Mouse (Mus musculus) forebrain, embryonic 12.5 days (tissue): ENCODE measurements around the gene Tmem234. TPM values are rescaled to one million over a fixed set of nuclear protein-coding genes. Genes with fewer than 3 reads are reported as not detected.
A peak's percentile ranks its signal among the peaks of the same experiment; 100 is the strongest.

Source experiments
- ATAC-seq: fragments of 200-750 bp; cut with Nextera tagmentation; 2 replicates; pipeline ENCODE4 v1.8.0; 2017; ENCODE audit warnings: moderate TSS enrichment; ENCODE audit not compliant: low FRiP score
- H3K27ac ChIP-seq: fragments of 300-500 bp; sonication (generic); 2 replicates; pipeline ENCODE4 v1.5.1; 2016; ENCODE audit warnings: mild to moderate bottlenecking
- H3K27me3 ChIP-seq: fragments of 300-500 bp; sonication (generic); 2 replicates; pipeline ENCODE4 v1.6.1; 2016; ENCODE audit warnings: mild to moderate bottlenecking
- H3K36me3 ChIP-seq: fragments of 300-500 bp; sonication (generic); replicated peaks from 2 replicates; pipeline ENCODE4 v1.6.1; 2016; ENCODE audit warnings: mild to moderate bottlenecking
- H3K4me1 ChIP-seq: fragments of 300-500 bp; sonication (generic); 2 replicates; pipeline ENCODE4 v1.6.1; 2016
- H3K4me2 ChIP-seq: fragments of 300-500 bp; sonication (generic); 2 replicates; pipeline ENCODE4 v1.6.1; 2016; ENCODE audit warnings: mild to moderate bottlenecking, moderate library complexity
- H3K4me3 ChIP-seq: fragments of 300-500 bp; sonication (generic); replicated peaks from 2 replicates; pipeline ENCODE4 v1.5.1; 2016; ENCODE audit warnings: mild to moderate bottlenecking
- H3K9ac ChIP-seq: fragments of 300-500 bp; sonication (generic); 2 replicates; pipeline ENCODE4 v1.6.1; 2016; ENCODE audit warnings: mild to moderate bottlenecking
- H3K9me3 ChIP-seq: fragments of 300-500 bp; sonication (generic); 2 replicates; pipeline ENCODE4 v1.6.1; 2016
- WGBS: fragments of 180-500 bp; shearing (Covaris S2); methylation state at CpG from one replicate; pipeline ENCODE4 v1.1.7; 2016; 5-methylcytosine and 5-hydroxymethylcytosine counted together
- microRNA-seq: library from miRNA; unstranded; fragments of <30 nt; microRNA quantifications from one replicate; pipeline ENCODE4, GENCODE M21; 2017
- polyA plus RNA-seq: library from polyadenylated mRNA; unstranded; fragments of >200 nt; fragmentation: Nextera tagmentation; extraction: Ambion mirVana; gene quantifications from 2 replicates; pipeline ENCODE4 v1.2.1, GENCODE M21; 2016

Tmem234 gene
- polyA plus RNA-seq, 1 experiment from 2014 or later = 163 TPM

DNA sequence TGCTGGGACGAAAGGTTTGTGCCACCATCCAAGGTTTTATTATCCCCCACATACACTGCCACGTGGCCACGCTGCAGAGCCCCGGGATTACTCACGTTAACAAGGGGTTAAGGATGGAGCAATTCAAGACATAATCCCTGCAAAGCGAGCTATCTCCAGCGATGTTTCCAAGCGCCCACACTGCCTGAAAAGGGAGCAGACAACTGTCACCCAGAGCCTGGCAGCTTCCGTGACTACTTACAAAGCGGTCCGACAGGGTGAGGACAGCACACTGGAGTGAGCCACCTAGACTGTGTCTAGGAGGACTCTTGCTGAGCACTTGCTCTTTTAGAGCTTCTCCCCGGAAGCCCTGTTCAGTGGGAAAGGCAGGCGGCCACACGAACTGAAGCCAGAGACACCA, 54.3 kb downstream of the Tmem234 start:
- Histone ChIP-seq H3K27ac (no peak overlapping the region), H3K4me1 (no peaks in the 10 kb centered on the region), H3K9ac (no peak overlapping the region), H3K36me3 (peaks cover 87% of the 10 kb centered on the region), H3K27me3 (no peaks in the 10 kb centered on the region), H3K9me3 (no peaks in the 10 kb centered on the region), H3K4me3 (no peak overlapping the region), H3K4me2 (no peak overlapping the region)
- no peak for ATAC-seq
- 90% methylated on average over 14 of the region's 14 CpGs for WGBS

DNA sequence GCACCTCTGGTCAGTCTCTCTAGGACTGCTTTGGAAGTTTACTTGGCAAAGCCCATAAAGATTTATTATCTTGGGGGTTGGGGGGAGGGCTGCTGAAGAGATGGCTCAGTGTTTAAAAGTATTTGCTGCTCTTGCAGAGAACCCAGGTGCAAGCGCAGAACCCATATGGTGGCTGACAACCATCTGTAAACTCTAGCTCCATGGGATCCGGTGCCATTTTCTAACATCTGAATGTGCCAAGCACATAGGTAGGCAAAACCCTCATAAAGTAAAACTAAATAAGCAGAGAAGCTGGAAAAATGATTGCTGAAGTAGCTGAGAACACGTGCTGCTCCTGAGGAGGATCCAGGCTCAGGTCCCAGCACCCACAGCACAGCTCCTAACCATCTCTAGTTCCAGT, 61.1 kb downstream of the Tmem234 start:
- H3K36me3 ChIP-seq = peaks cover 54% of the 10 kb centered on the region

DNA sequence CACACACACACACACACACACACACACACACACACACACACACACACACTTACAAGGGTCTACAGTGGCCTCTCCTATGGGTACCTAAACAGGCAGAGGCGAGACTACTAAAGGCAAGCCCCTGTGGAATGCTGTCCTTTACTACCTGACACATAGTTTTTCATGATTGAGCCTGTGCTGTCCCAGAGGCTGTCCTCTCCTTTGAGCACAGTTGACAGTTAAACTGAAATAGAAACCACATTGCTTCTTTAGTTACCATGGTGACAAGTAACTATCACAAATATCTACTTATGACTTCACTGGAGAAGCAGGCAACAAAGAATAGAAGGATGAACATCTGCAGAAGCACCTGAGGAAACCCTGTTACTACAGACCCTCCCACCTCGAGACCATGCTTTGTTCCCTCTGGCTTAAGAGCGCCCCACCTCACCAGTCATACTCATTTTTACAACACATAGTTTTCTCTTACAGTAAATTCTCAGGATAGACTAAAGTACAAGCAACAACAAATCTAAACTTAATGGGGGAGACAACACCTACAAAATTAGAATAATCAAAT, 61.9 kb downstream of the Tmem234 start:
- 89% methylated on average over 3 of the region's 3 CpGs for WGBS
- no peak for ATAC-seq
- Histone ChIP-seq H3K4me1 (no peaks in the 10 kb centered on the region), H3K9ac (no peak overlapping the region), H3K9me3 (no peaks in the 10 kb centered on the region), H3K27me3 (no peaks in the 10 kb centered on the region), H3K36me3 (peaks cover 50% of the 10 kb centered on the region), H3K27ac (no peak overlapping the region), H3K4me3 (no peak overlapping the region), H3K4me2 (no peak overlapping the region)

More for the DNA sequence above, 61.1 kb downstream of the Tmem234 start:
- no peak overlapping the region for H3K9ac ChIP-seq
- H3K9me3 ChIP-seq = no peaks in the 10 kb centered on the region
- no peak for ATAC-seq
- no peak overlapping the region for H3K4me2 ChIP-seq
- 92% methylated on average over 3 of the region's 3 CpGs for WGBS
- no peak overlapping the region for H3K27ac ChIP-seq
- no peaks in the 10 kb centered on the region for H3K4me1 ChIP-seq
- H3K4me3 ChIP-seq = no peak overlapping the region
- H3K27me3 ChIP-seq = no peaks in the 10 kb centered on the region

DNA sequence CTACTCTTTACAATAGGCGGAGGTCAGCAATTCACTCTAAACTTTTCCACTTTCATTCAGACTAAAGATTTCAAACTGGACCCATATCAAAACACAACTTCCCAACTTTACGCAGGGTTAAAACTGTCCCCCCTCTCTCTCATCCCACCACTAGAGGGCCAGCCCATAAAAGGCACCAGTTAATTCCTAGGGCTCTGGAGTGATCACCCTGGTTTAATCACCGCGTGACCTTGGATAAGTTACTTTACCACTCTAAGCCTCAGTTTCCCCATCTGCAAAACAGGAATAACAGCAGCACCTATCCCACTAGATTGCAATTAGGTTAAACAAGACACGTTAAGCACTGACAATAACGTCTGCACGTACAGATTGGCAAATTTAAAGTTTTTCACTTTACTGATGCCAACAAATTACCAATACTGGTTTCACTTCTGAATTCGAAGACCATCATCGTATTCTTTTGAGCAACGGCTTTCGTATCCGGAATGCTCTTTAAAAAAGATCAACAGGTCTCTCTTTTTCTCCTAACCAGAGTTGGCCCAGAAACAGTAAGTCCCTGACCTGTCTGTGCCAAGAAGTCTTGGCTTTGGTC, 71.1 kb downstream of the Tmem234 start:
- peak overlapping the region; percentile 95; the same call in 1 of the 2 replicates for H3K27ac ChIP-seq
- peak overlapping the region; percentile 100 for H3K4me3 ChIP-seq
- ATAC-seq = no peak
- H3K36me3 ChIP-seq = peaks cover 25% of the 10 kb centered on the region
- H3K4me1 ChIP-seq = peaks cover 15% of the 10 kb centered on the region
- peak overlapping the region; percentile 88 for H3K4me2 ChIP-seq
- no peaks in the 10 kb centered on the region for H3K27me3 ChIP-seq
- H3K9me3 ChIP-seq = no peaks in the 10 kb centered on the region
- H3K9ac ChIP-seq = peak overlapping the region; percentile 96
- WGBS = 9% methylated on average over 12 of the region's 12 CpGs

DNA sequence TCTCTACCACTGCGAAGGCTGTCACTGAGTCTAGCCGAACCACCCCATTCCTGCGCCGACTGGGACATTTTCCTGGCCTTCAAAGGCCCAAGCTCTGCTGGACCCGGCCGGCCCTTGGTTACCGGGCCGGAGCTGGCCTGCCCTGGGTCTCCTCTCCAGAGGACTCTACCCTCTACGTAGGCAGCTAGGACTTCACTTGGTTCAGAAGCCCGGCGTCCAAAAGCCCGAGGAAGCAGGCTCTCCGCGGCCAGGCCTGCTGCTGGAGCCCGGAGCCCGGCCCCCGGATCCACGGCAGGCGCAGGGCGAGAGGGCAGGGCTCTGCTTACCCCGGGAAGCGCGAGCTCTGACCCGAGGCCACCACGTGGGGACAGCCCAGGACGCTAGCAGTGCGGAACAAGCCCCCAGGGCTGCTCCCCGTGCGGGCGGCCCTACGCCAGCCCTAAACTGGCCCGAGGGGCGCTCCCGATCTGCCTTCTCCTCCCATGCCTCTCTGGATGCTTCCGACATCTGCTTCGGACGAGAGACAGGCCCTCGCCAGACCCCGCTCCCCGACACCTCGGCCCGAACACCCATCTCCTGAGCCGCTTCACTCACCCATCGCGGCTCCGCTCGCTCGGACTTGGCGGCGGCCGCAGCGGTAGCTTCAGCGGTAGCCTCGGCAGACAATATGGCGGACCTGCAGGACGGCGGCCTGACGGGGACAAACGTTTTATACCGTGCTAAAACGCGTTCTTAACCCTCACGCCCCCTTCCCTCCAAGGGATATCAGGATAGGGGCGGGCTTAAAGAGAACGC, 71.8 kb downstream of the Tmem234 start, which contains the start of gene Kpna6:
Gene Kpna6 (minus strand): TSS at position 685 of the 795 bp plus-strand sequence.
- H3K9me3 ChIP-seq = no peaks in the 10 kb centered on the region
- peaks cover 15% of the 10 kb centered on the region for H3K4me1 ChIP-seq
- WGBS = under 1% methylated on average over 57 of the region's 65 CpGs
- peak within 1 kb of the TSS; percentile 95 for H3K27ac ChIP-seq
- peak within 1 kb of the TSS; percentile 100 for H3K4me3 ChIP-seq
- H3K4me2 ChIP-seq = peak within 1 kb of the TSS; percentile 88
- H3K9ac ChIP-seq = peak within 1 kb of the TSS; percentile 96
- H3K36me3 ChIP-seq = peaks cover 28% of the 10 kb centered on the region
- peak; percentile 91 for ATAC-seq
- no peaks in the 10 kb centered on the region for H3K27me3 ChIP-seq

DNA sequence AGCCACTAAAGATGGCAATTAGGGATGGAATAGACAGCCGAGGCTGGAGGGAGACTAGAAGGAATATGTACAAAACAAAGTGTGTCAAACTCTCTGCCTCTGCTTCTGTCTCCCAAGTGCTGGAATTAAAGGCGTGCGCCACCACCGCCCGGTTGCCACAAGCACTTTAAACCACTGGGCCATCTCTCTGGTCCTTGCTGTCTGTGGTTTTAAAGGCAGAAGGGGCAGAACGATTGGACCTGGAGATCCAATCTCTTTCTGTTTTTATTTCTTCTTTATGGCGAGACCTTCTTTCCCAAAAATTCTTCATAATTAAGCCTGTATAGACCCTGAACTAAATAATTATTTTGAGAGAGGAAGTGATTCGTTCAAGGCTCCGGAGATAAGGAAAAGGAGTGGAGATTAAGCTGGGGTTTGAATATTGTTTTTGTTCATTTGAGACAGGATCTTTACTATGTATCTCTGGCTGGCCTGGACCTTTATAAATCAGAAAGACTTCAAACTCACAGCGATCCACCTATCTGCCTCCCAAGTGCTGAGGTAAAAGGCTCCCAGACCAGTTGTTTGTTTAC, 72.5 kb downstream of the Tmem234 start:
- Histone ChIP-seq H3K36me3 (peaks cover 29% of the 10 kb centered on the region), H3K4me2 (peak overlapping the region; percentile 88), H3K4me1 (peaks cover 15% of the 10 kb centered on the region), H3K9me3 (no peaks in the 10 kb centered on the region), H3K27me3 (no peaks in the 10 kb centered on the region), H3K4me3 (peak overlapping the region; percentile 100), H3K9ac (peak overlapping the region; percentile 96; the same call in 1 of the 2 replicates), H3K27ac (peak overlapping the region; percentile 95)
- 14% methylated on average over 10 of the region's 10 CpGs for WGBS
- no peak for ATAC-seq

Small RNA genes within 50 kb of the gene (microRNA-seq; reads per million reads assigned to microRNA genes)
- gene Mir8119 = not detected

Other genes starting within 250 kb of the Tmem234 start
- 10.6 and 10.9 TPM in 2 replicates for gene Zbtb8a, start 222.6 kb upstream of the Tmem234 start, polyA plus RNA-seq
- gene Zbtb8b, start 159.8 kb upstream of the Tmem234 start, polyA plus RNA-seq = 2.8 and 3.2 TPM in 2 replicates
- gene Bsdc1, start 139.1 kb upstream of the Tmem234 start, polyA plus RNA-seq = 27.3 and 29.4 TPM in 2 replicates
- gene Tssk3, start 109.6 kb upstream of the Tmem234 start, polyA plus RNA-seq = not detected in 2 replicates
- not detected in 2 replicates for gene Fam229a, start 109.5 kb upstream of the Tmem234 start, polyA plus RNA-seq
- 1,836 and 1,849 TPM in 2 replicates for gene Marcksl1, start 87.1 kb upstream of the Tmem234 start, polyA plus RNA-seq
- gene Hdac1, start 58.0 kb upstream of the Tmem234 start, polyA plus RNA-seq = 207 and 221 TPM in 2 replicates
- 9.0 and 9.3 TPM in 2 replicates for gene Lck, start 27.0 kb upstream of the Tmem234 start, polyA plus RNA-seq
- gene Fam167b, start 22.1 kb upstream of the Tmem234 start, polyA plus RNA-seq = 0.37 and 0.92 TPM in 2 replicates
- gene Eif3i, start within 50 bp of the Tmem234 start, polyA plus RNA-seq = 204 and 212 TPM in 2 replicates
- 2.6 and 2.9 TPM in 2 replicates for gene Dcdc2b, start 13.6 kb downstream of the Tmem234 start, polyA plus RNA-seq
- 26.5 and 27.4 TPM in 2 replicates for gene Iqcc, start 18.4 kb downstream of the Tmem234 start, polyA plus RNA-seq
- gene Ccdc28b, start 23.3 kb downstream of the Tmem234 start, polyA plus RNA-seq = 75.4 and 79.2 TPM in 2 replicates
- gene Txlna, start 40.4 kb downstream of the Tmem234 start, polyA plus RNA-seq = 97.1 and 111 TPM in 2 replicates
- gene Kpna6, start 72.1 kb downstream of the Tmem234 start, polyA plus RNA-seq = 13.6 and 14.9 TPM in 2 replicates
- 18.5 and 21.9 TPM in 2 replicates for gene Tmem39b, start 96.2 kb downstream of the Tmem234 start, polyA plus RNA-seq
- 229 and 231 TPM in 2 replicates for gene Khdrbs1, start 141.6 kb downstream of the Tmem234 start, polyA plus RNA-seq
- 375 and 407 TPM in 2 replicates for gene Ptp4a2, start 210.6 kb downstream of the Tmem234 start, polyA plus RNA-seq